Mouse (Mus musculus) midbrain, embryonic 13.5 days (tissue): ENCODE data around the gene Klf11. TPM values are rescaled to one million over a fixed set of nuclear protein-coding genes. Genes with fewer than 3 reads are reported as not detected.
A peak's percentile ranks its signal among the peaks of the same experiment; 100 is the strongest.
"Not testable (repeated sequence)": the region's sequence is repeated elsewhere in the genome, so short reads cannot be mapped to it uniquely, and the experiment has no call there.

Experiments
- ATAC-seq: fragments of 200-750 bp; cut with Nextera tagmentation; 2 replicates; pipeline ENCODE4 v1.8.0; 2017; ENCODE audit warnings: mild to moderate bottlenecking, moderate TSS enrichment, moderate library complexity
- H3K27ac ChIP-seq: fragments of 300-500 bp; sonication (generic); 2 replicates; pipeline ENCODE4 v1.5.1; 2015; ENCODE audit warnings: inconsistent platforms, mild to moderate bottlenecking, moderate library complexity
- H3K27me3 ChIP-seq: fragments of 300-500 bp; sonication (generic); 2 replicates; pipeline ENCODE4 v1.6.1; 2015; ENCODE audit warnings: mild to moderate bottlenecking, inconsistent platforms
- H3K36me3 ChIP-seq: fragments of 300-500 bp; sonication (generic); 2 replicates; pipeline ENCODE4 v1.6.1; 2015; ENCODE audit warnings: mild to moderate bottlenecking, inconsistent platforms
- H3K4me1 ChIP-seq: fragments of 300-500 bp; sonication (generic); replicated peaks from 2 replicates; pipeline ENCODE4 v1.6.1; 2015; ENCODE audit warnings: inconsistent platforms
- H3K4me2 ChIP-seq: fragments of 300-500 bp; sonication (generic); replicated peaks from 2 replicates; pipeline ENCODE4 v1.6.1; 2015; ENCODE audit warnings: moderate library complexity, mild to moderate bottlenecking, inconsistent platforms
- H3K4me3 ChIP-seq: fragments of 300-500 bp; sonication (generic); replicated peaks from 2 replicates; pipeline ENCODE4 v1.5.1; 2015; ENCODE audit warnings: mild to moderate bottlenecking, inconsistent platforms
- H3K9ac ChIP-seq: fragments of 300-500 bp; sonication (generic); replicated peaks from 2 replicates; pipeline ENCODE4 v1.6.1; 2015; ENCODE audit warnings: mild to moderate bottlenecking, inconsistent platforms
- H3K9me3 ChIP-seq: fragments of 300-500 bp; sonication (generic); 2 replicates; pipeline ENCODE4 v1.6.1; 2016; ENCODE audit warnings: mild to moderate bottlenecking, inconsistent platforms
- WGBS: fragments of 180-500 bp; shearing (Covaris S2); methylation state at CpG from one replicate; pipeline ENCODE4 v1.1.7; 2015; 5-methylcytosine and 5-hydroxymethylcytosine counted together
- polyA plus RNA-seq: library from polyadenylated mRNA; unstranded; fragments of >200 nt; fragmentation: Nextera tagmentation; extraction: Ambion mirVana; gene quantifications from 2 replicates; pipeline ENCODE4 v1.2.1, GENCODE M21; 2015

The Klf11 gene
- polyA plus RNA-seq, 1 experiment from 2014 or later = 16.8 TPM

- no peak for ATAC-seq
- H3K4me2 ChIP-seq = no peak overlapping the region
- no peak overlapping the region for H3K27ac ChIP-seq
- H3K9ac ChIP-seq = no peak overlapping the region
- H3K4me3 ChIP-seq = no peak overlapping the region
- WGBS = 73% methylated on average over 1 of the region's 1 CpGs
- H3K9me3 ChIP-seq = no peaks in the 10 kb centered on the region
- no peaks in the 10 kb centered on the region for H3K36me3 ChIP-seq
- no peaks in the 10 kb centered on the region for H3K4me1 ChIP-seq
- no peaks in the 10 kb centered on the region for H3K27me3 ChIP-seq
These were observed 17.3 kb upstream of the Klf11 start for GRCm38 (mm10) chr12:24633753-24634191.

- no peaks in the 10 kb centered on the region for H3K9me3 ChIP-seq
- H3K27ac ChIP-seq = no peak overlapping the region
- WGBS = 84% methylated on average over 4 of the region's 4 CpGs
- no peaks in the 10 kb centered on the region for H3K36me3 ChIP-seq
- H3K27me3 ChIP-seq = no peaks in the 10 kb centered on the region
- no peaks in the 10 kb centered on the region for H3K4me1 ChIP-seq
- H3K4me2 ChIP-seq = no peak overlapping the region
- ATAC-seq = no peak
- no peak overlapping the region for H3K4me3 ChIP-seq
- no peak overlapping the region for H3K9ac ChIP-seq
These were observed 16.9 kb upstream of the Klf11 start for GRCm38 (mm10) chr12:24634212-24634611.

GRCm38 (mm10) chr12:24634648-24635047 is 16.4 kb upstream of the Klf11 start:
- Histone ChIP-seq H3K27me3 (no peaks in the 10 kb centered on the region), H3K36me3 (no peaks in the 10 kb centered on the region), H3K4me3 (no peak overlapping the region), H3K4me2 (no peak overlapping the region), H3K4me1 (no peaks in the 10 kb centered on the region), H3K27ac (no peak overlapping the region), H3K9ac (no peak overlapping the region), H3K9me3 (no peaks in the 10 kb centered on the region)
- no peak for ATAC-seq
- 93% methylated on average over 3 of the region's 3 CpGs for WGBS

GRCm38 (mm10) chr12:24638787-24639186 is 12.3 kb upstream of the Klf11 start:
- H3K4me3 ChIP-seq, H3K4me2 ChIP-seq, H3K4me1 ChIP-seq, H3K36me3 ChIP-seq, ATAC-seq, H3K27ac ChIP-seq, H3K27me3 ChIP-seq, H3K9me3 ChIP-seq, H3K9ac ChIP-seq: not testable (repeated sequence)
- 96% methylated on average over 10 of the region's 10 CpGs for WGBS

GRCm38 (mm10) chr12:24642370-24642802 is 8.7 kb upstream of the Klf11 start:
- Histone ChIP-seq H3K36me3 (no peaks in the 10 kb centered on the region), H3K9me3 (no peaks in the 10 kb centered on the region), H3K4me2 (no peak overlapping the region), H3K27ac (no peak overlapping the region), H3K9ac (no peak overlapping the region), H3K4me3 (no peak overlapping the region), H3K4me1 (no peaks in the 10 kb centered on the region), H3K27me3 (no peaks in the 10 kb centered on the region)
- WGBS = 65% methylated on average over 4 of the region's 4 CpGs
- peak; percentile 86 for ATAC-seq

- Histone ChIP-seq H3K9me3 (no peaks in the 10 kb centered on the region), H3K4me1 (no peaks in the 10 kb centered on the region), H3K9ac (no peak overlapping the region), H3K27ac (no peak overlapping the region), H3K4me2 (no peak overlapping the region), H3K27me3 (no peaks in the 10 kb centered on the region), H3K36me3 (no peaks in the 10 kb centered on the region), H3K4me3 (no peak overlapping the region)
- 43% methylated on average over 1 of the region's 1 CpGs for WGBS
- no peak for ATAC-seq
These were observed 6.9 kb upstream of the Klf11 start for GRCm38 (mm10) chr12:24644125-24644571.

- Histone ChIP-seq H3K9me3 (no peaks in the 10 kb centered on the region), H3K4me3 (no peak overlapping the region), H3K27me3 (peaks cover 8% of the 10 kb centered on the region; the same call in 1 of the 2 replicates), H3K4me2 (no peak overlapping the region), H3K36me3 (no peaks in the 10 kb centered on the region), H3K27ac (no peak overlapping the region), H3K9ac (no peak overlapping the region), H3K4me1 (peaks cover 8% of the 10 kb centered on the region)
- no peak for ATAC-seq
- WGBS = 84% methylated on average over 6 of the region's 6 CpGs
These were observed 5.2 kb upstream of the Klf11 start for GRCm38 (mm10) chr12:24645901-24646300.

- peaks cover 21% of the 10 kb centered on the region for H3K4me1 ChIP-seq
- no peak overlapping the region for H3K4me2 ChIP-seq
- peaks cover 8% of the 10 kb centered on the region; the same call in 1 of the 2 replicates for H3K27me3 ChIP-seq
- no peak overlapping the region for H3K4me3 ChIP-seq
- H3K27ac ChIP-seq = no peak overlapping the region
- no peaks in the 10 kb centered on the region for H3K9me3 ChIP-seq
- WGBS = 68% methylated on average over 1 of the region's 1 CpGs
- no peak overlapping the region for H3K9ac ChIP-seq
- H3K36me3 ChIP-seq = no peaks in the 10 kb centered on the region
- ATAC-seq = no peak
These were observed 3.0 kb upstream of the Klf11 start for GRCm38 (mm10) chr12:24648094-24648493.

- 2% methylated on average over 22 of the region's 22 CpGs for WGBS
These were observed 535 bp upstream of the Klf11 start for GRCm38 (mm10) chr12:24650415-24651062.

GRCm38 (mm10) chr12:24651642-24652342 is 718 bp downstream of the Klf11 start:
- Histone ChIP-seq H3K36me3 (peaks cover 24% of the 10 kb centered on the region), H3K4me3 (peak overlapping the region; percentile 70), H3K4me2 (peak overlapping the region; percentile 68), H3K9ac (peak overlapping the region; percentile 88), H3K27me3 (peaks cover 8% of the 10 kb centered on the region; the same call in 1 of the 2 replicates), H3K27ac (peak overlapping the region; percentile 94), H3K4me1 (peaks cover 42% of the 10 kb centered on the region), H3K9me3 (no peaks in the 10 kb centered on the region)
- 2% methylated on average over 36 of the region's 36 CpGs for WGBS
- ATAC-seq = peak; percentile 79

More at GRCm38 (mm10) chr12:24650415-24651062, 535 bp upstream of the Klf11 start:
- H3K27me3 ChIP-seq = peaks cover 8% of the 10 kb centered on the region; the same call in 1 of the 2 replicates
- peak overlapping the region; percentile 70 for H3K4me3 ChIP-seq
- H3K4me2 ChIP-seq = peak overlapping the region; percentile 68
- H3K36me3 ChIP-seq = peaks cover 18% of the 10 kb centered on the region
- H3K4me1 ChIP-seq = peaks cover 29% of the 10 kb centered on the region
- H3K9ac ChIP-seq = peak overlapping the region; percentile 54
- no peaks in the 10 kb centered on the region for H3K9me3 ChIP-seq
- peak; percentile 24 for ATAC-seq
- H3K27ac ChIP-seq = peak overlapping the region; percentile 94

- peaks cover 57% of the 10 kb centered on the region for H3K4me1 ChIP-seq
- no peak for ATAC-seq
These were observed 3.2 kb downstream of the Klf11 start for GRCm38 (mm10) chr12:24654065-24654862.

More at GRCm38 (mm10) chr12:24654065-24654862, 3.2 kb downstream of the Klf11 start:
- 87% methylated on average over 16 of the region's 16 CpGs for WGBS
- H3K4me3 ChIP-seq = no peak overlapping the region
- H3K36me3 ChIP-seq = peaks cover 35% of the 10 kb centered on the region
- H3K4me2 ChIP-seq = no peak overlapping the region
- peaks cover 6% of the 10 kb centered on the region; the same call in 1 of the 2 replicates for H3K27me3 ChIP-seq
- no peak overlapping the region for H3K27ac ChIP-seq
- H3K9ac ChIP-seq = no peak overlapping the region
- no peaks in the 10 kb centered on the region for H3K9me3 ChIP-seq
